9 mouse cellular contexts compared by ENCODE assay signal in the genomic region with DNA sequence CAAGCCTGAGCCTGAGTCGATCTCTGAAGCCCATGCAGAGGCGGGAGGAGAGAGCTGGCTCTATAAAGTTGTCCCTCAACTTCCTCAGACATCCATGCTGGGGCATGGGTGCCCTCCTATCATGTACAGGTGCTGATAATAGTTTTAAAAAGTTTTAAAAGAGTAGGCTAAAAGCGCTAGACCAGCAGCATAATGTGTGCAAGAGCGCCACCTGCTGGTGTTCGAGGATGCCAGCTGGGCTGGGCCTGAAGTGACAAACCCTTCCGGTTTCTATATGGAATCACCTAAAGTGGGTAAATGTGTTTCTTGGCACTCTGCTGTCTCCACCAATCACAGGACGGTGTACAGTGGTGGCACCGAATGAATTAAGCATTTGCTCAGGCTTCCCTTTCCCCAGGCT. TPM values are rescaled to one million over a fixed set of nuclear protein-coding genes. Genes with fewer than 3 reads are reported as not detected.
DNase-seq lines count a peak whose midpoint lies in the region; ATAC-seq lines count a peak whose summit lies in the region.
"Had no signal": no experiment of that assay in that cellular context is flagged by ENCODE, and none has a peak within 500 bp of the region (broad histone marks: within the 10 kb centered on the region; RNA-seq: fewer than 3 reads in every experiment).

No protein-coding gene starts in this region.

- H3K9me3 ChIP-seq in midbrain, embryonic 14.5 days (ENCODE audit: control insufficient read depth, low read length), result no peaks in the 10 kb centered on the region
- H3K9me3 ChIP-seq in midbrain, embryonic 15.5 days, result no peaks in the 10 kb centered on the region
- H3K9me3 ChIP-seq in embryonic facial prominence, embryonic 13.5 days, result no peaks in the 10 kb centered on the region
- H3K9me3 ChIP-seq in liver, embryonic 13.5 days (replicated peaks), result no peaks in the 10 kb centered on the region
- H3K9me3 ChIP-seq: heart, embryonic 15.5 days had no signal

- H3K27me3 ChIP-seq in midbrain, embryonic 14.5 days (ENCODE audit: control insufficient read depth, insufficient read depth, low read length), result peaks cover 10% of the 10 kb centered on the region; the same call in 1 of the 2 replicates
- H3K27me3 ChIP-seq in midbrain, embryonic 15.5 days (replicated peaks), result peaks cover 10% of the 10 kb centered on the region; the same call in 1 of the 2 replicates
- no peaks in the 10 kb centered on the region for H3K27me3 ChIP-seq in embryonic facial prominence, embryonic 13.5 days
- H3K27me3 ChIP-seq in liver, embryonic 13.5 days, result no peaks in the 10 kb centered on the region
- H3K27me3 ChIP-seq: heart, embryonic 15.5 days had no signal

- H3K4me2 ChIP-seq in midbrain, embryonic 14.5 days (ENCODE audit: low read length), result no peak overlapping the region
- no peak overlapping the region for H3K4me2 ChIP-seq in midbrain, embryonic 15.5 days
- H3K4me2 ChIP-seq in embryonic facial prominence, embryonic 13.5 days, result no peak overlapping the region
- peak overlapping the region; percentile 6; the same call in 1 of the 2 replicates for H3K4me2 ChIP-seq in liver, embryonic 13.5 days
- H3K4me2 ChIP-seq: heart, embryonic 15.5 days had no signal

- no peak for ATAC-seq in midbrain, embryonic 14.5 days (ENCODE audit: low FRiP score, low TSS enrichment)
- no peak for ATAC-seq in midbrain, embryonic 15.5 days (replicated peaks)
- no peak for ATAC-seq in embryonic facial prominence, embryonic 13.5 days (ENCODE audit: insufficient number of reproducible peaks, insufficient read depth, low FRiP score, low TSS enrichment, low read depth)
- peak; percentile 19 for ATAC-seq in inflammation-experienced regulatory T-cells, adult 6 months
- no peak for ATAC-seq in liver, embryonic 13.5 days (ENCODE audit: low read depth)

- H3K36me3 ChIP-seq in midbrain, embryonic 14.5 days (ENCODE audit: control insufficient read depth, insufficient read depth, low read length), result peaks cover 11% of the 10 kb centered on the region; the same call in 1 of the 2 replicates
- no peaks in the 10 kb centered on the region for H3K36me3 ChIP-seq in midbrain, embryonic 15.5 days (replicated peaks)
- peaks cover 27% of the 10 kb centered on the region for H3K36me3 ChIP-seq in embryonic facial prominence, embryonic 13.5 days
- peaks cover 38% of the 10 kb centered on the region for H3K36me3 ChIP-seq in liver, embryonic 13.5 days
- H3K36me3 ChIP-seq: heart, embryonic 15.5 days had no signal

- no peak overlapping the region for H3K27ac ChIP-seq in midbrain, embryonic 14.5 days (replicated peaks; ENCODE audit: low read depth, low read length)
- no peak overlapping the region for H3K27ac ChIP-seq in midbrain, embryonic 15.5 days
- H3K27ac ChIP-seq in embryonic facial prominence, embryonic 13.5 days, result 0 out of 2 replicates have a peak overlapping the region, but pooled peaks have one; percentile 55
- H3K27ac ChIP-seq in liver, embryonic 13.5 days, result peak overlapping the region; percentile 98; the same call in 1 of the 2 replicates

- peak; percentile 93 for DNase-seq in midbrain, embryonic 14.5 days
- DNase-seq in adrenal gland, postnatal 14 days, result peak; percentile 91
- DNase-seq in liver, embryonic 13.5 days, result peak; percentile 72
- DNase-seq in right cerebral cortex, adult 2 months (ENCODE audit: low spot score in 2 of 2), result peak; percentile 88
- DNase-seq in urinary bladder, postnatal 14 days (ENCODE audit: low spot score), result peak; percentile 90

- WGBS in midbrain, embryonic 14.5 days, result 28% methylated on average over 8 of the region's 8 CpGs
- 28% methylated on average over 8 of the region's 8 CpGs for WGBS in midbrain, embryonic 15.5 days
- WGBS in embryonic facial prominence, embryonic 13.5 days, result 23% methylated on average over 8 of the region's 8 CpGs
- WGBS in liver, embryonic 13.5 days (ENCODE audit: insufficient replicate concordance), result 19% methylated on average over 8 of the region's 8 CpGs

- H3K4me3 ChIP-seq in midbrain, embryonic 14.5 days (replicated peaks; ENCODE audit: low read depth, low read length), result no peak overlapping the region
- H3K4me3 ChIP-seq in midbrain, embryonic 15.5 days, result no peak overlapping the region
- no peak overlapping the region for H3K4me3 ChIP-seq in embryonic facial prominence, embryonic 13.5 days
- H3K4me3 ChIP-seq in liver, embryonic 13.5 days (replicated peaks), result no peak overlapping the region
- H3K4me3 ChIP-seq: heart, embryonic 15.5 days had no signal

- peaks cover 11% of the 10 kb centered on the region for H3K4me1 ChIP-seq in midbrain, embryonic 14.5 days (ENCODE audit: control insufficient read depth, insufficient read depth, low read length)
- H3K4me1 ChIP-seq in midbrain, embryonic 15.5 days, result peaks cover 24% of the 10 kb centered on the region
- peaks cover 39% of the 10 kb centered on the region for H3K4me1 ChIP-seq in embryonic facial prominence, embryonic 13.5 days
- H3K4me1 ChIP-seq in liver, embryonic 13.5 days (replicated peaks), result peaks cover 39% of the 10 kb centered on the region

- no peak overlapping the region for H3K9ac ChIP-seq in midbrain, embryonic 14.5 days (replicated peaks; ENCODE audit: low read length)
- no peak overlapping the region for H3K9ac ChIP-seq in midbrain, embryonic 15.5 days
- H3K9ac ChIP-seq in embryonic facial prominence, embryonic 13.5 days, result no peak overlapping the region
- H3K9ac ChIP-seq in liver, embryonic 13.5 days, result no peak overlapping the region
- H3K9ac ChIP-seq: heart, embryonic 15.5 days had no signal

RNA-seq across cellular contexts. Expression of gene Zfp36l2, which starts 3.1 kb away (rescaled TPM):
- 4.6 and 6.4 TPM in 2 replicates for polyA plus RNA-seq in midbrain, embryonic 14.5 days (2014; fragmentation: Nextera tagmentation; extraction: Ambion mirVana)
- polyA plus RNA-seq in midbrain, embryonic 15.5 days (2015; fragmentation: Nextera tagmentation; extraction: Ambion mirVana), result 4.0 and 4.4 TPM in 2 replicates
- total RNA-seq in adrenal gland, postnatal 14 days (2021), result 73.8 and 85.4 TPM in 2 replicates
- polyA plus RNA-seq in embryonic facial prominence, embryonic 13.5 days (2015; fragmentation: Nextera tagmentation; extraction: Ambion mirVana), result 20.8 and 21.3 TPM in 2 replicates
- polyA plus RNA-seq in inflammation-experienced regulatory T-cells, adult 6 months (2017; shearing (Covaris generic)), result 10 to 100 TPM; 30.4 to 54.7 (median 42.3) TPM
- 8.9 and 10.0 TPM in 2 replicates for polyA plus RNA-seq in liver, embryonic 13.5 days (2015; fragmentation: Nextera tagmentation; extraction: Ambion mirVana)

Comparison
In these comparisons a context has a peak if more than half of its experiments do, and no peak if none do; other contexts are left out.
1. H3K27ac ChIP-seq: peak in embryonic facial prominence, embryonic 13.5 days (single experiment) and liver, embryonic 13.5 days (single experiment); none in midbrain, embryonic 14.5 days (single experiment) and midbrain, embryonic 15.5 days (single experiment).
2. Peak in every context shown above with its lines, with median percentiles within 50 percentile points of each other: DNase-seq.